Mouse (Mus musculus) urinary bladder, postnatal 4 days (tissue): ENCODE results near the gene Rpl18.

Source experiments
- DNase-seq, 2 experiments: peaks; one replicate each; pipeline ENCODE4 v3.0.0; 2021 to 2022; ENCODE audit warnings: low spot score in 2 of 2

The Rpl18 gene

DNA sequence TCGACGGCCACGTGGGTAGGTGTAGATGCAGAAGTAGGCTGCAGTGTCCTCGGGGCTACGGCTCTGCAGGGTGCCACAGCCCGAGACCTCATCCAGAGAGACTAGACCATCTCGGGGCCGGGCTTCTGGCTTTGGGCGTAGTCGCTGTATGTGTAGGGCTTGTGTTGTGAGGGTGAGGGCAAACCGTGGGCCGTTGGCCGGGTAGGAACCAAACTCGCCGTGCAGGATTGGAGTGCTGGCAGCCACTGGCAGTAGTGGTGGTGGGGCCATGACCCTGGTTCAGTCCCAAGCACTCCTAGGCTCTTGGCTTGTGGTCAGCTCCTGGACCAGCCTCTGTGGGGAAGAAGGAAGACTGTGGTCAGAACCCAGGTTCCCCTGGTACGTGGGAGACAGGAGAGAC lies 1.9 kb upstream of the Rpl18 start:
- DNase-seq: no peak

- DNase-seq: no peak
These were observed 1.3 kb upstream of the Rpl18 start for GRCm38 (mm10) chr7:45713881-45714520.

GRCm38 (mm10) chr7:45714630-45715089 lies 597 bp upstream of the Rpl18 start:
- DNase-seq: no peak

DNA sequence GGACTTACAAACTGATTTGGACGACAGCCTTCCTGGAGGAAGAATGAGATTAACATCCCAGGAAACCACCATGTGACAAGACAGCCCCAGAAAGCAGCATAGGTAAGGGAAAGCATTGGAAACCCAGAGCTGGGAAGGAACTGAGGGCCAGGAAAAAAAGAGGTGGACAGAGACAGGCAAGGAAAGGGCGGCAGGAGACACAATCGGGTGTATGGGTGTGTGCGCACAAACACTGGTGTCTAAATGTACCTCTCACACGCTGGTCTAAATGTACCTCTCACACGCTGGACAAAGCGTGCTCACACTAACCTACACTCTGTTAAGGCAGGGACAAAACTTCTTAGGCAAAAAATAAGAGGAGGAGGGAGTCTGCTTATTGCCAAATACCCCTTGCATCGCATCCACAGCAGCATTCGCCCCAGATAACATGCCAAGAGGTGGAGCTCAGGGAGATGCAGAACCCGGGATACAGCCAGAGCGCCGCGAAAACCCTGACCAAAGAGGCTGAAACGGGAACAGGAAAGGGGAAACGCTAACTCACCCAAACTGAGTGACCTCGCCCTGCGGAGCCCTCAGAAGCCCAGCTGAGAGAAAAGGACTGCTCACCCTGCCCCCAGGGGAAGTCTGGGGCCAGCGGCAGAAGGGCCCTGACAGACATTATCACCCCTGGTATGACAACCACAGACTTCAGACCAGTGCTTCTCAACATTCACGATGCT lies 643 bp downstream of the Rpl18 start:
- DNase-seq: no peak

- no peak for DNase-seq
These were observed 1.2 kb downstream of the Rpl18 start for GRCm38 (mm10) chr7:45716460-45716857.

GRCm38 (mm10) chr7:45716952-45717917 lies 2.0 kb downstream of the Rpl18 start:
- no peak for DNase-seq

DNA sequence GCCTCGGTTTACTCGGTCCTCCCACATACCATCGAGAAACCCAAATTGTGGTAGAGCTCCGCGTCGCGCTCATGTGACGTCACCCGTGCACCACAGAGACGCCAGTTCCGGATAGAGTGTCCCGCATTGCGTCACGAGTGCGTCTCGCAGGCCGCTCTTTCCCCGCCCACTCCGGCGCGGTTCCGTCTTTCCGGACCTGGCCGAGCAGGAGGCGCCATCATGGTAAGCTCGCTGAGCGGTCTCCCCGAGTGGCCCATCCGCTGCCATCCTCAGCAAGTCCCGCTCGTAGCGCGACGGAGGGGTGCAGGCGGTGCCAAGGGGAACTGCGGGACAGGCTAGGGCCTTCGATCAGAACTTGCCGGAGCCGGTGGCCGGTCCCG lies 2.7 kb downstream of the Rpl18 start, which contains the start of gene Sphk2:
TSS of gene Sphk2 (minus strand) at position 85 of the 380 bp plus-strand sequence.
- DNase-seq: peak; percentile 97 to 99

DNA sequence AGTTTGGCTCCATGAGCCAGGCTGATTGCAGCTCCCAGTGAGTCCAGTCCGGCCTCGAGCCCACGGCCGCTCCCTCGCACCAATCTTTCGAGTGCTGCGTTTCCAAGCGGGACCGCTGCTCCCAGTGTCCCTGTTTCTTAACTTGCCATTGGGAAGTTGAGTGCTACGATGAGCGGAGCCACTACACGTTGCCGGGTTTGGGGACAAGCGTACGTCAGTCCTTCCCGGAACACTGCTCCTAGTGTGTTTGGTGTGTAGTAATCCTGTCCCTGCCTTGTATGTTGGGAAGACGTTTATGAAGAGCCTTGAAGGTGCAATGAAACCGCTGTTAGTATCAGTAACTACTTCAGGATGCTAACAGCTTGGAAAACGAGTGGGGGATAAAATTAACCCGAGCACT lies 3.1 kb downstream of the Rpl18 start:
- no peak for DNase-seq

DNA sequence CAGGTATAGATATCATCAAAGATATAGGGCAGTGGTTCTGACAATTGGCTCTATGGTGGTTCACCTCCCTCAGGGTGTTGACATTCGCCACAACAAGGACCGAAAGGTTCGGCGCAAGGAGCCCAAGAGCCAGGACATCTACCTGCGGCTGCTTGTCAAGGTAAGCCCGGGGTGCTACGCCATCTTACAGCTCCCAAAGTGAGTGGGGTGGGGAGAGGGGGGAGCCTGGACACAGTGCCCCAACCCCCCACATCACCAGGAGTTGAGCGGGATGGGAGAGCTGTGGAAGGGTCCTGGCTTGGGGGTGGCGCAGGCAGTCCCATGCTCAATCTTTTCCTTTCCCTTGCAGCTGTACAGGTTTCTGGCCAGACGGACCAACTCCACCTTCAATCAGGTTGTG lies 3.9 kb downstream of the Rpl18 start:
- DNase-seq: no peak

- no peak for DNase-seq
These were observed 4.6 kb downstream of the Rpl18 start for GRCm38 (mm10) chr7:45719738-45720412.

GRCm38 (mm10) chr7:45720413-45721233 lies 5.4 kb downstream of the Rpl18 start, which contains the start of gene Fam83e:
Fam83e (plus strand) TSS chr7:45721212.
- no peak for DNase-seq

- no peak for DNase-seq
These were observed 5.9 kb downstream of the Rpl18 start for GRCm38 (mm10) chr7:45721234-45721571.

GRCm38 (mm10) chr7:45721642-45722347 lies 6.5 kb downstream of the Rpl18 start:
- no peak for DNase-seq

DNA sequence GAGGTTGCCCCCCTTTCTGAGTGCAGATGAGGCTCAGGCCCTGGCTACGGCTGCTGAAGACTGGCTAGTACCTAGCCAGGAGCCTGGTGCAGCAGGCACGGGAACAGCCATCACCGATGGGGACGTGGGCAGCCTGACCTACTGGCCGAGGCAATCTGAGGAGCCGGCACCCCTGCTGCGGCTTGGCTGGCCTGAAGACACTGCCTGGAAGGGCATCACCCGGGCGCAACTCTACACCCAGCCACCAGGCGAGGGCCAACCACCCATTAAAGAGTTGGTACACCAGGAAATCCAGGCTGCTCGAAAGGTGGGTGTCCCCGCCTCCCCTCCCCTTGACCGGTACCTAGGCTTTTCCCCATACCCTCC lies 7.1 kb downstream of the Rpl18 start:
- no peak for DNase-seq

- DNase-seq: no peak
These were observed 8.0 kb downstream of the Rpl18 start for GRCm38 (mm10) chr7:45723301-45723700.

GRCm38 (mm10) chr7:45723781-45724180 lies 8.5 kb downstream of the Rpl18 start:
- no peak for DNase-seq

DNA sequence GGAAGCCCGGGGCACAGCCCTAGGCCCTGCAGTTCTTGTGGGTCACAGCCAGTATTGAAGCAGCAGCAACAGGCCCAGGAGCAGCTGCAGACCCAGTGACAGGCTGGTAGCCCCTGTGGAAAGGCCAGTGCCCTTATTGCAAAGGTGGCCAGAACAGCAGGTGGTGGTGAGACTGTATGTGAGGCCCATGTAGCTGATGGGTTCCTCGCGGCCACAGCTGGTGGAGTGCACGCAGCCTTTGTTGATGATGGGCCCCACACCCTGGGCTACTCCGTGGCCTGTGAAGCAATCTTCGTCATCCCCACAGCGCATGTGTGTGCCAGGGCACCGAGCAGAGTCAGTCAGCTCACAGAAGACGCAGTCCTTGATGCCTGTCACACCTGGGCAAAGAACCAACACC lies 9.9 kb downstream of the Rpl18 start:
- no peak for DNase-seq

GRCm38 (mm10) chr7:45725713-45726112 lies 10.5 kb downstream of the Rpl18 start, which contains the start of gene Spaca4:
Spaca4 (minus strand) TSS chr7:45725813.
- DNase-seq: no peak

- DNase-seq: no peak
These were observed 11.2 kb downstream of the Rpl18 start for GRCm38 (mm10) chr7:45726419-45726818.

DNA sequence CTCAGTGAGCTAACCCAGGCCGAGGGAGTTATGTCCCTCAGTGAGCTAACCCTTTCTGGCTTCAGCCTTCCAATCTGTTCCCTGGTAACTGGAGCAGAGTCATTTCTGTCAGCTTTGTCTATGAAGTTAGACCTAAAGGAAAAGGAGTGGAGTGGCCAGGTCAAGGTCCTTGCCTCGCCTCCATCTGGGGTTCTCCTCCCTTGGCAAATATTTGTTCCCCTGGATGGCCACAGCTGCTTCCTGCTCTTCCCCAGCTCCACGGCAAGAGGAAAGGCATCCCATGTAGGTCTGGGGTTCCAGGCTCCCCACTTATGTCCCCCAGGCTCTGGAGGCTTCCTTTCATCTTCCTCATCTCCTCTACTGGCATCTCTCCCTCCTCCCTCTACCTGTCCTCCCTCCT lies 12.4 kb downstream of the Rpl18 start:
- DNase-seq: no peak
